ENCODE assay signal across 8 mouse cellular contexts in genomic region chr1:155099280-155099848, GRCm38 (mm10). TPM values are rescaled to one million over a fixed set of nuclear protein-coding genes. Genes with fewer than 3 reads are reported as not detected.
DNase-seq lines count a peak whose midpoint lies in the region; ATAC-seq and TF ChIP-seq lines count a peak whose summit lies in the region.

Gene Ier5 (minus strand): TSS chr1:155099636.

- intact Hi-C loops in heart, postnatal 36 days (cut with DNase I), result loop anchor here (1.0 to 5.0 kb wide), 4 partner anchors 16 to 118 kb away; no protein-coding TSS in a partner anchor

- peak; percentile 97 for DNase-seq in ES-CJ7 (ENCODE audit: low read depth, low spot score)
- peak; percentile 96 for DNase-seq in cerebellum, adult 11 months
- DNase-seq in heart, postnatal 36 days, result peak; percentile 97
- DNase-seq in layer of hippocampus, adult 2 months (ENCODE audit: low spot score in 2 of 2), result peak; percentile 95 to 96
- peak; percentile 99 for DNase-seq in lung, embryonic 14.5 days
- peak; percentile 96 for DNase-seq in thymus, adult 2 months

- TF ChIP-seq POLR2A in olfactory bulb, adult 2 months (IDR thresholded peaks at IDR 0.05; ENCODE audit: insufficient read depth, low read depth, low read length), result peak; percentile 100
- peak; percentile 99 for TF ChIP-seq POLR2A in thymus, adult 2 months (IDR thresholded peaks at IDR 0.05; ENCODE audit: control insufficient read depth, extremely low read depth, insufficient read depth, low read length, poor library complexity)

- H3K9ac ChIP-seq in forebrain, embryonic 15.5 days (replicated peaks), result peak within 1 kb of the TSS; percentile 100
- peak within 1 kb of the TSS; percentile 99 for H3K9ac ChIP-seq in lung, embryonic 14.5 days

- WGBS in forebrain, embryonic 15.5 days, result under 1% methylated on average over 40 of the region's 40 CpGs
- WGBS in lung, embryonic 14.5 days, result under 1% methylated on average over 40 of the region's 40 CpGs
- WGBS in olfactory bulb, adult 2 months, result under 1% methylated on average over 40 of the region's 40 CpGs
- under 1% methylated on average over 40 of the region's 40 CpGs for WGBS in thymus, adult 2 months

- TF ChIP-seq CTCF in layer of hippocampus, adult 2 months (conservative IDR thresholded peaks at IDR 0.05), result peak; percentile 31
- TF ChIP-seq CTCF in lung, embryonic 14.5 days (IDR thresholded peaks at IDR 0.05; ENCODE audit: low read depth), result no peak
- TF ChIP-seq CTCF in olfactory bulb, adult 2 months (IDR thresholded peaks at IDR 0.05; ENCODE audit: insufficient read depth, low read depth, low read length), result no peak
- no peak for TF ChIP-seq CTCF in thymus, adult 2 months (IDR thresholded peaks at IDR 0.05; ENCODE audit: borderline replicate concordance, control insufficient read depth, extremely low read depth, insufficient read depth, low read length, poor library complexity)

- peak; percentile 98 for ATAC-seq in forebrain, embryonic 15.5 days (replicated peaks)
- peak; percentile 99 for ATAC-seq in lung, embryonic 14.5 days (ENCODE audit: insufficient read depth)

- peaks cover 36% of the 10 kb centered on the region for H3K4me1 ChIP-seq in forebrain, embryonic 15.5 days
- H3K4me1 ChIP-seq in lung, embryonic 14.5 days (ENCODE audit: insufficient read depth), result peaks cover 20% of the 10 kb centered on the region
- H3K4me1 ChIP-seq in olfactory bulb, adult 2 months (ENCODE audit: control insufficient read depth, insufficient read depth, low read length), result no peaks in the 10 kb centered on the region
- peaks cover 3% of the 10 kb centered on the region for H3K4me1 ChIP-seq in thymus, adult 2 months (replicated peaks; ENCODE audit: control insufficient read depth, insufficient read depth, low read length)

- H3K4me3 ChIP-seq in forebrain, embryonic 15.5 days, result peak within 1 kb of the TSS; percentile 86
- H3K4me3 ChIP-seq in layer of hippocampus, adult 2 months, result peak within 1 kb of the TSS; percentile 93
- peak within 1 kb of the TSS; percentile 98 for H3K4me3 ChIP-seq in lung, embryonic 14.5 days (ENCODE audit: low read depth, low read length)
- H3K4me3 ChIP-seq in olfactory bulb, adult 2 months (ENCODE audit: insufficient read depth, low read depth, low read length), result peak within 1 kb of the TSS; percentile 82
- H3K4me3 ChIP-seq in thymus, adult 2 months (ENCODE audit: control insufficient read depth, insufficient read depth, low read length), result peak within 1 kb of the TSS; percentile 76

- H3K27ac ChIP-seq in forebrain, embryonic 15.5 days (replicated peaks), result peak within 1 kb of the TSS; percentile 88
- peak within 1 kb of the TSS; percentile 99 for H3K27ac ChIP-seq in layer of hippocampus, adult 2 months
- peak within 1 kb of the TSS; percentile 91 for H3K27ac ChIP-seq in lung, embryonic 14.5 days (ENCODE audit: low read depth)
- H3K27ac ChIP-seq in olfactory bulb, adult 2 months (ENCODE audit: insufficient read depth, low read depth, low read length), result peak within 1 kb of the TSS; percentile 86
- H3K27ac ChIP-seq in thymus, adult 2 months (ENCODE audit: control insufficient read depth, insufficient read depth, low read length), result peak within 1 kb of the TSS; percentile 77

- H3K9me3 ChIP-seq in forebrain, embryonic 15.5 days, result no peaks in the 10 kb centered on the region
- H3K9me3 ChIP-seq in lung, embryonic 14.5 days (ENCODE audit: low read depth, low read length), result no peaks in the 10 kb centered on the region

- peak within 1 kb of the TSS; percentile 56 for H3K4me2 ChIP-seq in forebrain, embryonic 15.5 days (replicated peaks)
- peak within 1 kb of the TSS; percentile 84 for H3K4me2 ChIP-seq in lung, embryonic 14.5 days

- H3K27me3 ChIP-seq in forebrain, embryonic 15.5 days, result no peaks in the 10 kb centered on the region
- no peaks in the 10 kb centered on the region for H3K27me3 ChIP-seq in lung, embryonic 14.5 days (ENCODE audit: insufficient read depth, low read length)
- no peaks in the 10 kb centered on the region for H3K27me3 ChIP-seq in thymus, adult 2 months (ENCODE audit: control insufficient read depth, insufficient read depth, low read length)

- no peaks in the 10 kb centered on the region for H3K36me3 ChIP-seq in forebrain, embryonic 15.5 days
- peaks cover 6% of the 10 kb centered on the region; the same call in 1 of the 2 replicates for H3K36me3 ChIP-seq in lung, embryonic 14.5 days (ENCODE audit: insufficient read depth)
- no peaks in the 10 kb centered on the region for H3K36me3 ChIP-seq in thymus, adult 2 months (ENCODE audit: control insufficient read depth, insufficient read depth, low read length)

RNA-seq across cellular contexts. Expression of gene Ier5, which starts in this region (rescaled TPM):
- polyA plus RNA-seq in forebrain, embryonic 15.5 days (2015; fragmentation: Nextera tagmentation; extraction: Ambion mirVana), result 19.8 and 21.5 TPM in 2 replicates
- total RNA-seq in heart, postnatal 36 days (2021), result 10 to 100 TPM; 13.2 to 15.5 TPM
- total RNA-seq in layer of hippocampus, adult 2 months (2021), result 10 to 100 TPM; 26.5 to 28.1 TPM
- polyA plus RNA-seq in lung, embryonic 14.5 days (2014; fragmentation: Nextera tagmentation; extraction: Ambion mirVana), result 14.6 and 15.1 TPM in 2 replicates
- not detected in 2 replicates for polyA plus RNA-seq in olfactory bulb, adult 2 months (2012; ENCODE audit: insufficient read depth, insufficient read length, low replicate concordance, missing spikeins)
- polyA plus RNA-seq in thymus, adult 2 months (2012; rRNA removed), result 37.2 and 44.0 TPM in 2 replicates

Comparison
In these comparisons a context has a peak if more than half of its experiments do, and no peak if none do; other contexts are left out.
1. Peak in every context shown above with its lines: DNase-seq, ATAC-seq, H3K4me3 ChIP-seq and H3K27ac ChIP-seq.
2. RNA of gene Ier5 (polyA plus RNA-seq): 37.2 to 44.0 TPM in thymus, adult 2 months, 19.8 to 21.5 TPM in forebrain, embryonic 15.5 days and 14.6 to 15.1 TPM in lung, embryonic 14.5 days; not detected in olfactory bulb, adult 2 months; every median in the first group is over 10 times any median in the second.